Mouse (Mus musculus): ENCODE measurements around the gene Ift140.

The Ift140 gene

GRCm38 (mm10) chr17:25077771-25078372 lies 62.0 kb downstream of the Ift140 start:
- peak; percentile 79 for DNase-seq

GRCm38 (mm10) chr17:25080210-25080609 lies 64.3 kb downstream of the Ift140 start:
- DNase-seq = no peak

- peak; percentile 74 for DNase-seq
Observed at GRCm38 (mm10) chr17:25080960-25081381, 65.1 kb downstream of the Ift140 start.

GRCm38 (mm10) chr17:25082081-25082847 lies 66.4 kb downstream of the Ift140 start:
- DNase-seq = peak; percentile 49

- no peak for DNase-seq
Observed at GRCm38 (mm10) chr17:25082887-25083286, 67.0 kb downstream of the Ift140 start.

- DNase-seq = peak; percentile 62
Observed at GRCm38 (mm10) chr17:25083444-25083931, 67.6 kb downstream of the Ift140 start, which contains the start of gene Tmem204. TSS of gene Tmem204 (minus strand) at chr17:25083591.

GRCm38 (mm10) chr17:25084835-25085385 lies 69.0 kb downstream of the Ift140 start:
- DNase-seq = no peak

GRCm38 (mm10) chr17:25086724-25087123 lies 70.8 kb downstream of the Ift140 start:
- no peak for DNase-seq

- DNase-seq = no peak
Observed at GRCm38 (mm10) chr17:25089158-25089557, 73.3 kb downstream of the Ift140 start.

GRCm38 (mm10) chr17:25090450-25090849 lies 74.6 kb downstream of the Ift140 start:
- DNase-seq = no peak

GRCm38 (mm10) chr17:25096221-25096620 lies 80.3 kb downstream of the Ift140 start:
- peak; percentile 70 for DNase-seq

GRCm38 (mm10) chr17:25100052-25100451 lies 84.2 kb downstream of the Ift140 start:
- DNase-seq = no peak

- no peak for DNase-seq
Observed at GRCm38 (mm10) chr17:25101338-25101737, 85.5 kb downstream of the Ift140 start.

- DNase-seq = no peak
Observed at GRCm38 (mm10) chr17:25107786-25108185, 91.9 kb downstream of the Ift140 start.

- peak; percentile 59 for DNase-seq
Observed at GRCm38 (mm10) chr17:25109578-25109977, 93.7 kb downstream of the Ift140 start.

GRCm38 (mm10) chr17:25110590-25110989 lies 94.7 kb downstream of the Ift140 start:
- no peak for DNase-seq

- DNase-seq = no peak
Observed at GRCm38 (mm10) chr17:25111220-25111619, 95.3 kb downstream of the Ift140 start.

- peak; percentile 75 for DNase-seq
Observed at GRCm38 (mm10) chr17:25111739-25112422, 96.0 kb downstream of the Ift140 start.

GRCm38 (mm10) chr17:25112423-25112810 lies 96.5 kb downstream of the Ift140 start:
- DNase-seq = no peak

GRCm38 (mm10) chr17:25114908-25115645 lies 99.2 kb downstream of the Ift140 start:
- DNase-seq = no peak

GRCm38 (mm10) chr17:25115664-25116432 lies 100.0 kb downstream of the Ift140 start, which contains the start of gene Telo2:
TSS of gene Telo2 (minus strand) at chr17:25115967.
- peak; percentile 94 for DNase-seq

- DNase-seq = no peak
Observed at GRCm38 (mm10) chr17:25117263-25117662, 101.4 kb downstream of the Ift140 start.

Data from kidney, adult 18-20 months (tissue).